Mouse (Mus musculus) kidney, postnatal 25 days (tissue): ENCODE measurements around the gene Spata31.

Experiments used
- DNase-seq, 2 experiments: peaks; one replicate each; pipeline ENCODE4 v3.0.0; 2021; ENCODE audit warnings: mixed read lengths in 2 of 2

Spata31 gene

DNA sequence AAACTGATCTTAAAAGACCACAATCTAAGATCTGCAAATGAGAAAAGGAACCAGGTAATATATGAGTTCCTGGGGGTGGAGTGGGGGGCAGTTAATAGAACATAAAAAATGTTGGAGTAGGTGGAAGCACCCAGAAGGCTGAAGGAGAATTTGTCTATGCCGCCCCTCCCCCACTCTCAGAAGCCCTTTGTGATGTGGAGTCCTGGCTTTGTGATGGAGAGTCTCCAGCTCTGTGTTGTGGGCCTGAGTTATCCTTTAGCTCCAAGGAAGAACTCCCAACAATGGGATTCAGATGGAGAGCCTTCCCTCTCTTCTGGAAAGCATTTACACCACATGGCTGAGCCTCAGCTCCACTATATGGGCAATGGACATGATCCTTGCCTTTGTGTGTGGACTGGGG, at the start of gene Spata31:
Spata31 (plus strand) TSS at position 216 of the 400 bp plus-strand sequence.
- no peak for DNase-seq

GRCm38 (mm10) chr13:64903132-64903531, 14.1 kb upstream of the Spata31 start:
- no peak for DNase-seq

DNA sequence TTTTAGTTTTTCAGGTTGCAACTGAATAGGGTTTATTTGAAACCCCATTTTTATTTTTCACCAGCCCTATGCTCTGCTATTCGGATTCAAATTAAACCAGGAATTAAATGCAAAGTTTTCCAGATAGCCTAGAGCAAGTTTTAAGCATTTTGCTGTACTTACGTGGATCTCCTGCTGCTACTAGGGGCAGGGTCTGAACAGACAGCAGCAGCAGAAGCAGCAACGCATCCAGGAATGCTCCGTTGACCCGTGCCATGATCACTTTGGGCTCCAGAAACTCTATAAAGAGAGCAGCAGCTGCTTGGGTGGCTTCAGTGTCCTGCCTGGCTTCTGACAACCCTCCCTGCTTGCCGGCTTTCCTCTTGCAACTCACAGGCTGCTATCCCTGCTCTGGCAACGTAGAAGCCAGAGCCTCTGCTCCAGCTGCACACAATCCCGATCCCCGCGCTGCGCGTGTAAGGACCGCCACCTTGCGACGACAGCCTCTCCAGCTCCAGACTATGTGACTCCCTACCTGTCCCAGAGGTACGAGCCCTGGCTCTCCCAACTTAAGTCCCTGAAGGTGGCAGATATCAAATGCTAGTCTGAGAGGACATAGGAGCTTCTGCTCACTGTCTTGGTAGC, 13.5 kb upstream of the Spata31 start, which contains the start of gene Cntnap3:
Cntnap3 (minus strand) TSS at position 371 of the 624 bp plus-strand sequence.
- peak in 1 of 2 experiments; percentile 3 for DNase-seq
